Mouse (Mus musculus) layer of hippocampus, postnatal 25 days (tissue): ENCODE results near the gene Hcst. TPM values are rescaled to one million over a fixed set of nuclear protein-coding genes. Genes with fewer than 3 reads are reported as not detected.
A peak's percentile ranks its signal among the peaks of the same experiment; 100 is the strongest.

Experiments
- DNase-seq, 2 experiments: peaks; one replicate each; pipeline ENCODE4 v3.0.0; 2022; ENCODE audit warnings: mixed read lengths in 2 of 2, low spot score in 1 of 2; ENCODE audit errors: extremely low spot score in 1 of 2
- total RNA-seq, 2 experiments: library from RNA; stranded (reverse); gene quantifications; 2 replicates each; pipeline ENCODE4 v1.2.3; 2021

The Hcst gene
- total RNA-seq, 2 experiments from 2014 or later, result 0.98 to 1.0 TPM

DNA sequence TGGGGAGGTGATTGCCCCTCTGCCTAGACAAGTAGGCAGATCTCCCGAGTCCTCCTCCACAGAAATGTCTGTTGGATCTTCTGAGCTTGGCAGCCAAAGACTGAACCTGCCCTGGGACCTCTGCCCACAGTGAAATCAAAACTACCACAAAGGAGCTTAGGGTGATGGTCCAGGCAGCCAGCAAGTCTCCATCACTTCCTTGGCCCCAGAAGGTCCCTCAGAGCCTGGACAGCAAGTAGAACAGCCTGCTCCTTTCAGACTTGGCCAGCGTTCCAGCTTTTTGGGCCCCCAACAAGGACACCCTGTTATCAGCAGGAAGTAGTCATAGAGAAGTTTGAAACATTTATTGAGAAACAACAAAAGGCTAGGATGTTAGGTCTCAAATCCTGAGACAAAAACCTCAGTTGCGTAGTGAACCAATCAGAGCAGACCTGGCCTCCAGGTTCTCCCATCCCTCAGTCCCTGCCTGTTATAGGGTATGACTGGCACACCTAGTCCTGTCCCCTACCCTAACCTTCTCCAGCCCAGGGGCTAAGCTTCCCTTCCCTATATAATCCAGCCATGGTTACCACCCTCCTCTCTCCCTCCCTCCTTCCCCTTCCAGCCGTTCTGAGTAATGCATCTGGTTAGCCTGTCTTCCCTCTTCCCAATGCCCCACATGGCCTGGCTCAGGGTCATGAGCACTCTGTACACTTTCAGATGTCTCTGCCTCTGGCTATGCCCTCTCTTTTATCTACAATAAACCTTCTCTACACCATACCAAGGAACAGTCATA, 26.7 kb downstream of the Hcst start:
- DNase-seq, result no peak

DNA sequence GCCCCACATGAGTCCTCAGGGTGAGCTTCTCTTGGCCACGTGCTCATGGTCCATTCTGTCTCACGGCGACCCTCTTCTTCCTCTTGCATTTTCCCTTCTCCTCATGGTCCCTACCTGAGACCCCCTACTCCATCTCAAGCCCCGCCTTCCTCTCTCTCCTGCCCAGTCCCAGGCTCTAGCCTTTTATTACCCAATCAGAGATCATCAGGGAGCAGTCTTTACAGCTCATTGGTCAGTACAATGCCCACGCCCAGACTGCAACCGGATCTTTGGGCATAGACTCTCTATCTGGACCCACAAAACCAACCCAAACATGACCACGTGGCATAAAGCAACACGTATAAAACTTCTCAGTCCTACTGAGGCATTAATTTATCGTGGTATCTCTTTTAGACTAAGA, 35.5 kb downstream of the Hcst start:
- no peak for DNase-seq

- no peak for DNase-seq
Observed at GRCm38 (mm10) chr7:30380061-30380460, 39.6 kb downstream of the Hcst start.

GRCm38 (mm10) chr7:30373501-30373962, 46.1 kb downstream of the Hcst start:
- peak; percentile 80 for DNase-seq

Other genes starting within 250 kb of the Hcst start
- gene Cox7a1, start 235.7 kb downstream of the Hcst start, total RNA-seq, result 1 to 10 TPM; 2.8 to 5.0 TPM
- 100 to 1,000 TPM; 206 to 218 TPM for gene Capns1, start 221.0 kb downstream of the Hcst start, total RNA-seq
- gene Polr2i, start 187.9 kb downstream of the Hcst start, total RNA-seq, result 10 to 100 TPM; 60.0 to 64.5 TPM
- gene Tbcb, start 187.6 kb downstream of the Hcst start, total RNA-seq, result 100 to 1,000 TPM; 115 to 136 TPM
- not detected for gene Ovol3, start 184.1 kb downstream of the Hcst start, total RNA-seq
- under 1 TPM; 0.22 to 0.73 TPM for gene Thap8, start 139.8 kb downstream of the Hcst start, total RNA-seq
- gene Wdr62, start 139.4 kb downstream of the Hcst start, total RNA-seq, result 1 to 10 TPM; 1.4 to 1.7 TPM
- 100 to 1,000 TPM; 437 to 515 TPM for gene Clip3, start 128.1 kb downstream of the Hcst start, total RNA-seq
- 10 to 100 TPM; 47.1 to 55.1 TPM for gene Alkbh6, start 111.1 kb downstream of the Hcst start, total RNA-seq
- 10 to 100 TPM in 1 of 2 experiments, 1 to 10 TPM in 1; 6.4 to 13.1 TPM for gene Syne4, start 105.0 kb downstream of the Hcst start, total RNA-seq
- under 1 TPM; 0.15 to 0.75 TPM for gene E130208F15Rik, start 98.1 kb downstream of the Hcst start, total RNA-seq
- 1 to 10 TPM; 7.8 to 7.9 TPM for gene Sdhaf1, start 96.0 kb downstream of the Hcst start, total RNA-seq
- gene Lrfn3, start 57.1 kb downstream of the Hcst start, total RNA-seq, result 10 to 100 TPM; 33.6 to 34.7 TPM
- gene Tyrobp, start 6.1 kb downstream of the Hcst start, total RNA-seq, result 10 to 100 TPM; 28.8 to 31.4 TPM
- 1 to 10 TPM; 2.9 to 3.0 TPM for gene Nfkbid, start 1.9 kb upstream of the Hcst start, total RNA-seq
- gene Aplp1, start 25.7 kb upstream of the Hcst start, total RNA-seq, result 1,000 to 10,000 TPM; 1,227 to 1,377 TPM
- gene Kirrel2, start 37.8 kb upstream of the Hcst start, total RNA-seq, result 10 to 100 TPM; 15.3 to 16.4 TPM
- gene Nphs1, start 38.5 kb upstream of the Hcst start, total RNA-seq, result 1 to 10 TPM; 1.8 to 2.2 TPM
- gene Prodh2, start 73.8 kb upstream of the Hcst start, total RNA-seq, result not detected
- 100 to 1,000 TPM; 103 to 132 TPM for gene Arhgap33, start 115.2 kb upstream of the Hcst start, total RNA-seq
- 1 to 10 TPM; 3.4 to 4.3 TPM for gene Hspb6, start 132.3 kb upstream of the Hcst start, total RNA-seq
- 1 to 10 TPM; 3.5 to 3.6 TPM for gene Proser3, start 132.4 kb upstream of the Hcst start, total RNA-seq
- gene Lin37, start 140.0 kb upstream of the Hcst start, total RNA-seq, result 10 to 100 TPM; 36.8 to 44.9 TPM
- gene U2af1l4, start 143.4 kb upstream of the Hcst start, total RNA-seq, result 10 to 100 TPM; 69.8 to 72.5 TPM
- 1 to 10 TPM; 6.8 to 8.8 TPM for gene Gm49396, start 143.5 kb upstream of the Hcst start, total RNA-seq
- gene Psenen, start 143.8 kb upstream of the Hcst start, total RNA-seq, result 10 to 100 TPM; 76.0 to 92.1 TPM
- 1 to 10 TPM; 4.7 to 5.2 TPM for gene Igflr1, start 145.6 kb upstream of the Hcst start, total RNA-seq
- gene Kmt2b, start 168.9 kb upstream of the Hcst start, total RNA-seq, result 10 to 100 TPM; 39.1 to 57.1 TPM
- not detected for gene Zbtb32, start 179.1 kb upstream of the Hcst start, total RNA-seq
- gene Upk1a, start 193.0 kb upstream of the Hcst start, total RNA-seq, result under 1 TPM in 1 of 2 experiments, not detected in 1; 0.20 TPM
- gene Cox6b1, start 206.3 kb upstream of the Hcst start, total RNA-seq, result 100 to 1,000 TPM; 631 to 741 TPM
- gene Etv2, start 216.0 kb upstream of the Hcst start, total RNA-seq, result not detected
- gene Rbm42, start 230.5 kb upstream of the Hcst start, total RNA-seq, result 10 to 100 TPM; 75.3 to 81.5 TPM
- 1 to 10 TPM; 4.2 to 6.6 TPM for gene Haus5, start 245.1 kb upstream of the Hcst start, total RNA-seq